Mouse (Mus musculus) B cell, adult (primary cell): ENCODE results near the gene Naa20. TPM values are rescaled to one million over a fixed set of nuclear protein-coding genes. Genes with fewer than 3 reads are reported as not detected.

Experiments
- total RNA-seq: library from RNA; stranded (reverse); gene quantifications from 4 replicates; pipeline ENCODE4 v1.2.4, GENCODE M21; 2023; ENCODE audit not compliant: inconsistent age

The Naa20 gene
- total RNA-seq: 25.0 to 35.1 TPM (median 34.1 TPM) in 4 replicates

GRCm38 (mm10) chr2:145901861-145902260, at the start of gene Naa20:
Gene Naa20 (plus strand): TSS chr2:145902099.

GRCm38 (mm10) chr2:145934339-145935231, 32.7 kb downstream of the Naa20 start, which contains the start of the genes Cfap61 and Crnkl1:
Gene Cfap61 (plus strand): TSS chr2:145934784.
Gene Crnkl1 (minus strand): TSS chr2:145935014.

Other genes with a start within 250 kb of the Naa20 start
- gene Rin2, start 226.9 kb upstream of the Naa20 start, total RNA-seq: 0.10 to 0.99 TPM (median 0.74 TPM) in 4 replicates
- gene Cfap61, start 32.7 kb downstream of the Naa20 start, total RNA-seq: 0.86 TPM in 1 of 4 replicates, not detected in the others
- 41.1 to 50.0 TPM (median 46.1 TPM) in 4 replicates for gene Crnkl1, start 32.9 kb downstream of the Naa20 start, total RNA-seq